Mouse (Mus musculus) right cerebral cortex, postnatal 4 days (tissue): ENCODE data around the gene Ralb.

Source experiments
- DNase-seq: peaks from one replicate; pipeline ENCODE4 v3.0.0-alpha.2; 2022

Ralb gene

DNA sequence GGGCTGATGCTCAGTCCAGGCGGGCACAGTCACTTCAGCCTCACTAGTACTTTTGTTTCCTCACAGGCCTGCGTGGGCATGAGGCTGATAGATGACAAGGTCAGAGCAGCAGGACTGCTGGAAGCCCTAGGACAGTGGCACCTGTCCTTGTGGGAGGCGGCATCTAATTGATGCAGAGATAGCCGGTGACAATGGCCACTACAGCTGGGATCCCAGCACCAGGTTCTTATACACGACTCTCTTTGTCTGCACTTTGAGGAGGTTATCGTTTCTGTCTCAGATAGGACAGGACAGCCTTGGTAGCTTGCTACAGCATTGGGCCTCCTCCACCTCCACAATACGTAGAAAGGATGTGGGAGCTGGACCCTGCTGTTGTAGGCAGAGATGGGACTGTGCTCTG is 18.8 kb upstream of the Ralb start:
- DNase-seq = no peak

DNA sequence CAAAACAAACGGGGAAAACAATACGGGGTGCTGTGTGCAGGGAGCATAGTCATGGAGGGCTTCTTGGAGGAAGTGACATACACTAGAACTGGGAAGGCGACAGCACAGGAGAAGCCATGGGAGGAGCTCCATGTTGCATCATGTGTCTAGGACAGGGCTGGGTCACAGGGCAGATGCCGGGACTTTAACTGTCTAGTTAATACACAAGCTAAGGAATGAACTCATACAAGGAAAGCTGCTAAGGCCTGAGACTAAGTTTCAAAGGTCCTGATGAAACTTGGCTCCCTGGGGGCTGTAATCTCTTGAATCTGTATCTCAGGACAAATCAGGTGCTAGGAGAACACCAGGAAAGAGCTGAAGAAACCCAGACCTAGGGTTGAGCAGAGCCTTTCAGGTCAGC is 18.1 kb upstream of the Ralb start:
- no peak for DNase-seq

DNA sequence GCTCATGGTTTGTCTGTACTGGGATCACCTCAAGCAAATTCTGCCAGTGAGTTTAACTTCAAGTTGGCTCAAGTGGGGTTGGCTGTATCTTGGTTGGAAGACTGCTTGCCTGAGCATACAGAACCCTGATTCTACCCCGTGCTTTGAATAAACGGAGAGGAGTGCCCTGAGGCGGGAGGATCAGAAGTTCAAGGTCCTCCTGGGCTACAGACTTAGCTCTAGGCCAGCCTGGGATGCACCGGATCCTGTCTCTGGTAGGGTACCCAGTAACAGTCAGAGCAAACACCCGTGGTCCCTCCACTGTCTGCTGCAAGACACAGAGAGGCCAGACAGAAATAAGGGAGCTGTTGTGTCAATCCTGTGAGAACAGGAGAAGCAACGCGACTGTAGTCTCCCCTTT is 17.1 kb upstream of the Ralb start:
- no peak for DNase-seq

DNA sequence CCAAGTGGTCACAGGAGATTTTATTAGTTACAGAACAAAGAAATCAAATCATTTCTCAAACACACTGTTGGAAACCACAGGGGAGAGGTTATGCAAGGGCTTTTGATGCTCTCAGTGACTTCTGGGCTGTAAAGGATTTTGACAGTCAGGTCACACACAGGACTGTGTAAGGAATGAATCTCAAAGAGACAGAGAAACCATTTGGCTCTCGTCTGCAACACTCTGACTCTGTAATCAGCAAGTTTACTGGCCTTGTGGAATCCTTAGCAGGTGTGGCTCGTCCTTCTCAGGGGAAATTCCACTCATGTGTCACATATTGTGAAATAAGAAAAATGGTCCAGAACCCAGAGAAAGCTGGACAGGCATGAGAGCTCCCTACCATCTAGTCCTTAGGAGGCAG is 16.4 kb upstream of the Ralb start:
- no peak for DNase-seq

DNA sequence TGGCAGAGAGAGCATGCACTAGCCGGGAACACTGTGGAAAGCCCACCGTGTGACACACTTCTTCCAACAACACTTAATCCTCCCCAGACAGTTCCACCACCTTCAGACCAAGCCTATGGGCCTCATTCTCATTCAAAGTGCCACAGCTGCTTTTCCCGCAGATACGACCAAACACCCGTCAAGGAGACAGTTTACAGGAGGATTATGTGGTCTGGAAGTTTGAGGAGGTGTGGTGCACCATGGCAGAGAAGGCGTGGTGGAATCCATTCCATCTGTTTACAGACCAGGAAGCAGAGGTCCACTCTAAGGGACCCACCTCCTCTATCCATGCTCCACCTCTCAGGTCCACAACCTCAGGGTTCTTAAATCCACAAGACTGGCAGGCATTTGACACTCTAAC is 14.7 kb upstream of the Ralb start:
- DNase-seq = no peak

DNA sequence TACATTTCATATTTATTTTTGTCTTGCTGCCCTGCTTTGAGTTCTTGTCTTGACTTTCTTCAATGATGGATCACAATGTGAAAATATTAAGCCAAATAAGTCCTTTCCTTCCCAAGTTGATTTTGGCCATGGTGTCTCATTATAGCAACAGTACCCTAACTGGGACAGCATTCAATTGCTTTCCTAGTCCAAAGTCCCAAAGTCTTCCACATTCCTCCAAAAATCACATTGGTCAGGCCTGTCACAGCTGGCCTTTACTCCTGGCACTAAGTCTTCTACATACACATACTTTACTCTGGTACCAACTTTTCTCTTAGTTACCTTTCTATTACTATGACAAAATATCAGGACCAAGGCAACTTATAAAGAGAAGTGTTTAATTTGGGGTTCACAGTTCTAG is 14.2 kb upstream of the Ralb start:
- no peak for DNase-seq

DNA sequence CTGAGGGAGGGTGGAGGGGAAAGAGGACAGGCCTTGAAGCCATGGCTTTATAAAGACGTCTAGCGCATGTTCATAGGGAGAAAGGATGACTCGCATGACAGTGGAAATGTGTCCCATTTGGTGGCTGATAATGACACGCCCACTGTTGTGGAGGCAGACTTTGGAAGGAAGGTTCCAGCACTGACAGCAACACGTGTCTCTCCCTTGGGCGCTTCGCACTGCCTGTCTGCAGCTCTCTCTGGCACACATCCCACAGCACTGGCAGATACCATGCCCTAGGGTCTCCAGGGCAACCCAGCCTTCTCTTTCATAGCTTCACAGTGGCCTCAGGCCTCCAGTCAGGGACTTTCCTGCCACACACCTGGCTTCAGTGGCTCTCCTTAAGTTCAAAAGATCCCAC is 13.5 kb upstream of the Ralb start:
- DNase-seq = peak; percentile 27

DNA sequence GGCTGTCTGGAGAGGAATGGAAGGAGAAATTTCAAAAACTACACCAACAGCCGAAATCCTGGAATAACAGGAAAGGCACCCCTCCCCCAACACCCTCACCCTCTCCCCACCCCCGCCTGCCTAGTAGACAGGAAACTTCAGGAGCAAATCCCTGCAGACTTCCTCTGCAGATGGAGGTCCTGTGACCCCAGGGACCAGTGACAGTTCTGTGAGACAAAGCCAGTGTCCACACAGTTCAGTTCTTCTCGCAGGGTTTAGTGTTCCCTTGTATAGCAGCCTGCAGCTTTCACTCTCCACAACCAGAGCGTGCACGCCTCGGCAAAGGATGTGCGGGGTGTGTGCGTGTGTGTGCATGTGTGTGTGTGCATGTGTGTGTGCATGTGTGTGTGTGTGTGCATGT is 6.3 kb upstream of the Ralb start:
- DNase-seq = no peak

DNA sequence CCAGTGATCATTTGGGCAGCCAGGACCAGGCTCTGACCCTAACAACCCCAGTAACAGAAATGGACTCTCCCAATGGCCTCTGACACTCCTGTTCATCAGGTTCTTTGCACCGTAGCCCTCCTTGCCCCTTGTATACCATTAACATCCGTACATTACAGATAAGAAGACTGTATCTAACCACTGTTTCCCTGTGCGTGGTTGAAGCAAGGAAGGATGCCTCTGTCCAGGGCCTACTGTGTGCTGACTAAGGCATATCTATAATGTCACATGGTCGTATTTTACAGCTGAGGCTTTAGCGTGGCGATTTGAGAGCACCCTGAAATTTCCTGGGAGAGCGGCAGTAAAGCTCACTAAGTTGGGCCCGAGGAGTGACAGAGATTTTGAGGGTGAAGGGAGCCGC is 5.8 kb upstream of the Ralb start:
- DNase-seq = no peak

DNA sequence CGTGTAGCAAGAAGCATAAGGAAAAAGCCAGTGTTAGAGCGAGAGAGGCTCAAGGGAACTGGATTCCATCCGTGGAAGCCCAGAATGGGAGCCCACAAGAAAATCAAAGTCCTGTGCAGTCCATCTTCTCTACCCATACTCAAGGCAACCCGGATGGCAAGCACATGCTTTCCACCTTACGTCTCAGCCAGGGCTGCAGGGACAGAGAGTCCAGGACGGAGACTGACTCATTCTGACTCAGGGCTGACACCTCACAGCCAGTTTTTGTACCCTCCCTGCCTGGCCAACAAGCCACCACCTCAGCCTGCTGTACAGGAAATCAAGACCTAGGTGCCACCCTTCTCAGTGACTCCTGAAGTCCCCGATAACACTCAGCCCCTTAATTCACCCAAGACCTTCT is 4.9 kb upstream of the Ralb start:
- no peak for DNase-seq

DNA sequence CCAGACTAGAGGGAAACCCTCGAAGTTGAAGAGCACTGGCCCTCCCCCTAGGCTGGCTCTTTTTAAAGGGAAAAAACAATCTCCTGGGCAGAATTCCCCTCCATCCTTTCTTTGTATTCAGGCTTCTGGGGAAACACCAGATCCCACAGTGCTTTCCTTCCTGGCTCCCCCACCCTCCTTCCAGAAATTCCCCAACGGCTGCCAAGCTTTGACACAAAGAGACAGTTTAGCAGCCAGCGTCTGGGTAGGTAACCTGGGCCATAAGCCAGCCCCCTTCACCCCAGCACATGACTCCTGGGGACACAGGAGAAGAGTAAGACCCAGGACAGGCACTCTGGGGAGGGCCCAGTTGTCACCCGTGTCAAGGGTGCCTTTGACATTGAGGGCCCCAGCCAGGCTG is 4.0 kb upstream of the Ralb start:
- DNase-seq = no peak

DNA sequence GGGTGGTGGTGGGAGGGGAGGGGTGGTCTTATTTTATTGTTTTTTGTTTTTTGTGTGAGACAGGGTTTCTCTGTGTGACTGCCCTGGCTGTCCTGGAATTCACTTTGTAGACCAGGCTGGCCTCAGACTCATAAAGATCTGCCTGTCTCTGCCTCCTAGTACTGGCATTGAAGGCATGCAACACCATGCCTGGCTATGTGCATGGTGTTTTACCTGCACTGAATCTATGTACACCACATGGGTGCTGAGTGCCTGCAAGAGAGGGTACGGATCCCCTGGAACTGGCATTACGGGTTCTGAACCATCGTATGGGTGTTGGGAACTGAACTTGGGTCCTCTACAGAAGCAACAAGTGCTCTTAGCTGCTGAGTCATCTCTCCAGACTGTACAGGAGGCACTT is 1.4 kb upstream of the Ralb start:
- DNase-seq = no peak

DNA sequence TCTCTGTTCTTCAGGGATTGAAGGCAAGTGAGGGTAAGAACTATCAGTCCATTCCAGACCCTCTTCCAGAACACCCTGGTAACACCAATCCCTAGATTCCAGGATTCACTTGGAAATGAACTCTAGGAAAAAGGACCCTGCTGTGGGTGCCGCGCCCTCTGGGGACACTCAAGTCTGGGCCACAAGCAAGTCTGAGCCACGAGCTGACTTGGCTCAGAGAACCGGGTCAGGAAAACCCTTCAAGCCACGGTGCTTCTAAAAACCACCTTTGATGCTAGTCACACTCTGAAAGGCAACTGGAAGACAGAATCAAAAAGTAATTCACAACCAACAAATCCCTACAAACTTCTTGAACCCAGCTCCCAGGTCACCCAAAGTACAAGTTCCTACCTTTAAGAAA is 786 bp downstream of the Ralb start:
- no peak for DNase-seq

DNA sequence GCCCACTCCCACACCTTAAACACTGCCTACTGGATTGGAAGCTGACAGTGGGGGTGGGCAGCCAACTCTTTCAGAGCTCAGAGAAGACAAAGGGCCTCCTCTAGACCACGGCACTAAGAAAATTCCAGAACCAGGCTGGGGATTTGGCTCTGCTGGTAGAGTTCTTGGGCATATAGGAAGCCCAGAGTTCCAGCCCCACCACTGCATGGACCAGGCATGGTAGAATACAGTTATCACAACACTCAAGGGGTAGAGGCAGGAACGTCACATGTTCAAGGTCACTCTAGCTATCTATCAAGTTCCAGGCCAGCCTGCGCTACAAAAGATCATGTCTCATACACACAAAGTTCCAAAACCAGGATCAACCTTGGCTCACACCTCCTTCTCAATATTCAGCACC is 1.4 kb downstream of the Ralb start:
- no peak for DNase-seq

DNA sequence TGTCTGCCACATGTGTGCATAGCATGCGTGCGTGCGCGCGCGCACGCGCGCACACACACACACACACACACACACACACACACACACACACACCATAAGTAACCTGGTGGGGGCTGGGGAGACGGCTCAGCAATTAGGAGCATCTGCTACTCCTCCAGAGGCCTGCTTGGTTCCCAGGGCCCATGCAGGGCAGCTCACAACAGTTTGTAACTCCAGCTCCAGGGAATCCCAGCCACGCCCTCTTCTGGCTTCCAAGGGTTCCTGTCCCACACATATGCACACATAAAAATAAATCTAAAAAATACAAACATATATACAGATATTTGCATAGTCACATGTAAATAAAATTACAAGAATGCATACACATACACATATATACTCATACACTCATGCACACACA is 1.9 kb downstream of the Ralb start:
- no peak for DNase-seq

DNA sequence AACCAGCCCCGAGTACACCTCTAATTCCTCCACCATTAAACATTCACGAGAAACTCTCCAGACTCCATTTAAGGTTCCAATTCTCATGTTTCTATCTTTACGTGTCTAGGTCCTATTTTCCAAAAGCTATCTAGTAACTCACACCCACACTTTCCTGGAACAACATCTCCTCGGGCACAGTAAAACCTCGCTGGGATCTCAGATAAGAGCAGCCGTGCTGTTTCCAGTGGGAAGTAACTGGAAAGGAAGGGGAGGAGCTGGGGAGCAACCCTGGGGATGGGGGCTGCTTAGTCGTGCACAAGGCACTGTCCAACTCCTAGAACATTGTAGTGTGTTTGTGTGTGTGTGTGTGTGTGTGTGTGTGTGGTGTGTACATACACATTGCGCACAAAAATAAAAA is 2.7 kb downstream of the Ralb start:
- DNase-seq = no peak

DNA sequence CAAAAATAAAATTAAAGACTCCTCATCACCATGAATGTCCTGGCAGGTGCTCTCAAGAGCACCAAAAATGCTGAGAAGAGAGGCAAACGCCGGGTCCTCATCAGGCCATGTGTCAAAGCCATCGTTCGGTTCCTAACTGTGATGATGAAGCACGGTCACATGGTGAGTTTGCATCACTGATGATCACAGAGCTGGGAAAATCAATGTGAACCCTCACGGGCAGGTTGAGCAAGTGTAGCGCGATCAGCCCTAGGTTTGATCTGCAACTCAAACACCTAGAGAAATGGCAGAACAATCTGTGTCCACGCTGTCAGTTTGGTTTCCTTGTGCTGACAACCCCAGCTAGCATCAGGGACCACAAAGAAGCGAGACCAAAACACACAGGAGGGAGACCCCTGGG is 5.1 kb downstream of the Ralb start:
- DNase-seq = no peak

DNA sequence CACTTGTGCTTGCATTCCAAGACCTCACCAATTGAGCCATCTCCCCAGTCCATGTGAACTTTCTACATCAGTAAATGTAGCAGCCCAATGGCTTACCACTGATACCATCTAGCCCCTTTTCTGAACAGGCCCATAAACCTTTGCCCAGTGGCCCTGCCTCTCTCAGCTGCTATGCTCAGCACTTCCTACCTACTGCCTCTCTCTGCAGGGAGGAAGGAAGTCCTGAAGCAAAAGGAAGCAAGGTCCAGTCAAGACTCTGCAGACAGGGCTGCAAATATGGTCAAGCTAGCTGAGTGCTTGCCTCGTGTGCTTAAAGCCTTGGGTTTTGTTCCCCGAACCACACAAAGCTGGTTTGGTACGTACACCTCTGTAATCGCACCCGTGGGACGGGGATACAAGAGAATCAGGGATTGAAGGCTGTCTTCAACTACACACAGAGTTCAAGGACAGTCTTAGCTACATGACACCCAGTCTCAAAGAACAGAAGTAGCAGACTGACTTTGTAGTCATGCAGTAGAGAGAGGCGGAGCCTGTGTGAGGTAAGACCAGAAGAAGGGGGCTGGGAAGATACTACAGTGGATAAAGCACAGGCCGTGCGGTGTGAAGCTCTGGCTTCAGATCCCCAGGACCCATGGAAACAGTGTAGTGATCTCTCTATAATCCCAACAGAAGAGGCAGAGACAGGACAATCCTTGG is 5.9 kb downstream of the Ralb start:
- DNase-seq = no peak

DNA sequence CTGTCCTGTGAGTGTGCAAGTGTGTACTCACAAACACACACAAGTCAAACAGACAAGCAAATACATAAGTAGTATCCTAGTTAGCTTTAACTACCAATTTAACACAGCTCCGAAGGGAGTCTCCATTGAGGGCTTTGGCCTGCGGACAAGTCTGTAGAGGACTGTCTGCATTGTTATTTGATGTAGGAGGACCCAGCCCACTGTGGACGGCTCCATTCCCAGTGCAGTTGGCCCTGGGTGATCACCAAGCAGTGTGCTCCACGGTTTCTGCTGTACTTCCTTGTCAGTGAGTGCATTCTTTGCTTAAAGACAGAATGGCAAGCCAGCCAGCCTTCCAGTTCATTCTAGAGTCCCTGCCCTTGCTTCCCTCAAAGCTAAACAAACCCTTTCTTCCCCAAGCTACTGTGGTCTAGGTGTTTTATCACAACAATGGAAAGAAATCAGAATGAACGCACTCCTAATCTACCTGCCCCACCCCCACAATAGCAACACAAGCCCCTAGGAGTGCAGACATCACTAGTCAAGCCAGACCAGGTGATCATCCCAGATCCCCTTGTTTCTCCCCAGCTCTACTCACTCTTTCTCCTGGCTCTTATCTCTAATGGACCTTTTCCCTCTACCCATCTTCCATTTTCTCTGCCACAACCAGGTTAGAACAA is 7.1 kb downstream of the Ralb start:
- no peak for DNase-seq

DNA sequence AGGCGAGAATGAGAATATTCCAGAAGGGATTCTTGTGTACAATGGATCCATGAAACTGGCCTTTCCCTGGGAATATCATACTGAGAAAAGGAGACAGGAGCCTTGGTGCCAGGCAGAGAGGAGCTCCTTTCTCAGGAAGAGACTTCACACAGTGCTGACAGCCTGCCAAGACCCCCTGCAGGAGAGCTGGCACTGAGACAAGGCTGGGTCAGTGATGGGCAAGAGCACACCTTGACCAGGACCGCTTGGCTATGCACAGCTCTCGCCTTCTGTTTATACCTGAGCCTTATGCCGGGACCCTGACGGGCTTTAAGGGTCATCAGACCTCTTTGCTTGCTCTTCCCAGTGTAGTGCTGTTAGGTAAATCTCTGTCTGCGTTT is 9.2 kb downstream of the Ralb start:
- DNase-seq = no peak

DNA sequence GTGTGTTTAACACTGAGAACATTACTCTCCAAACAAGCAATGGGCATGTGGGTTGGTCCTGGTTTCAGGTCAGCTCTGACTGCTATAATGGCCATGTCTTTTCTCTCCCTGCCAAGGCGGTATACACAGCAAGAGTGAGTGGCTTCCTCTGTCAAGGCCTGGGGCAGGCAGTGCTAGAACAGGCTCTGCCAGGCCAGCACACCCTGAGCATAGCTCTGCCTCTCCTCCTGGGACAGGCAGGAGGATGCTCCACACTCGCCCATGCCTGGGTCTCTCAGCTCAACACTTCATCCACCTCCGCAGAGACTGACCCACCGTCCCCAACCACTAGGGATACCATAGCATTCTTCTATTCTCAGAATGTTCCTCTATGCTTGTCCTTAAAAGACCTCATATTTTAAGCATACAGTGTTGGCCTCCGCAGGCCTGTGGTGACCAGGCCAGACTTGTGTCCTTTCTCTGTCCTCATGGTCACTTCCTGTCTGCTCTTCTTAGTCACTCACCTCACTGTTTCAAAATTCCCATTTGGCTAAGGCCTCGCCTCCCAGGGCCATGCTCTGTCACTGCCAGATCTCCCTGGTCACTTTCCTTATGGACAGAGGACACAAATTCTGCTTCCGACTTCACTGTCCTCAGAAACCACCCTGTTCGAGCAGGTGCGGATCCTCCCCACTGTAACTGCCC is 9.7 kb downstream of the Ralb start:
- DNase-seq = no peak

DNA sequence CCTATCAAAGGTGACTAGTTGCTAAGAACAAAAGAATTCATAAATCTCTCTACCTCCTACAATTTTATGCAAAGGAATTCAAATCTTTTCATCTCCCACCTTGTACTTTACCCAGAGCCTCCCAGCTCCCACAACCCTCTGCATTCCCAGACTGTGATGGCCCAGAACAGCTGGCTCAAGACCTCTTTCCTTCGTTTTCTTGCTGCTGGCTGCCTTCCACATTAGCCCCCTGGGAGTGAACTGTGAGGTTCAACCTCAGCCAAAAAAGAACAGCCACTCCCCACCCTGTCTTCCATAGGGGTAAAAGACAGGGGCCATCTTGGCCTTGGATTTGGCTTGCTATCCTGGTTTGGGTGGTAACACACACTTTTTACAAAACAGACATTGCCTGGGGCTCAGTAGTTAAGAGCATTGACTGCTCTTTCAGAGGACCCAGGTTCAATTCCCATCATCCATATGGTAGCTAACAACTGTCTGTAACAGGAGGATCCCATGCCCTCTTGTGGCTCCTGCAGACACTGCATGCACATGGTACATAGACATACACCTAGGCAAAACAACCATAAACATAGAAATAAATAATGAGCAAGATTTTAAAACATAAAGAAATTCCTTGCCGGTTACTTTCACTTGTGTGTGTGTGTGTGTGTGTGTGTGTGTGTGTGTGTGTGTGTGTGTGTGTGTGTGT is 10.4 kb downstream of the Ralb start:
- no peak for DNase-seq

DNA sequence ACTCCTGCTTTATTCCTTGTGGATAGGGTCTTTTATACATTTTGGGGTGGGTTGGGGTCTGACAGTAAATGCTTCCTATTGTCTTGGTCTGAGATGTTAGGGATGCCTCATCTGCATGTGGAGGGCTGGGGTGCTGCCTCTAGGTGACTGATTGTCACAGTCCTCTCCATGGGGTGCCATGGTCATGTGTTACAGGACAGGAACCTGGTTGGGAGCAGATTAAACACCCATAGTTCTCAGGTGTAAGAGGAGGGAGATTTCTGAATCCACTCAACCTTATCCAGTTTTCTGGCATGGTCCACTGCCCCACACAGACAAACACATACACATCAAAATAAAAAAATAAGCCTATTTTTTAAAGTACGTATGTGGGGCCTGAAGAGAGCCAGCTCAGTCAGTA is 12.1 kb downstream of the Ralb start:
- DNase-seq = no peak

DNA sequence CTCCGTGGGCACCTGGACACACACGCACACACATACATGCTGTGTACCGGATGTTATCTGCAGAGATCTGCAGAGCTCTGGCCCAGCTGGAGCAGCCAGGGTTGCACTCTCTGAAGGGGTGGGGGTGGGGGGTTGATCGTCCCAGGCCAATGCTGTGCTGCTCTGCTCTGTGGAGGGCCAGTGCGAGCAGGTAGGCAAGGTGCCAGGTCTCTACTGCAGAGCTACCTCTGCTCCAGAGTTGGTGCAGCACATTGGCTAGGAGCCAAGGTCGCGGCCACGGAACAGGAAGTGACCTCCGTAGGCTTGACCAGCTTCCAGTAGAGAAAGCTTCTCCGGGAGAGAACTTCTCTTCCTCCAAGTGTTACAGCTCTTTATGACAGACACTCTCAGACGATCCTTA is 12.5 kb downstream of the Ralb start:
- DNase-seq = no peak
